Comparison of ENCODE assay signal across 8 mouse cellular contexts in the genomic region with DNA sequence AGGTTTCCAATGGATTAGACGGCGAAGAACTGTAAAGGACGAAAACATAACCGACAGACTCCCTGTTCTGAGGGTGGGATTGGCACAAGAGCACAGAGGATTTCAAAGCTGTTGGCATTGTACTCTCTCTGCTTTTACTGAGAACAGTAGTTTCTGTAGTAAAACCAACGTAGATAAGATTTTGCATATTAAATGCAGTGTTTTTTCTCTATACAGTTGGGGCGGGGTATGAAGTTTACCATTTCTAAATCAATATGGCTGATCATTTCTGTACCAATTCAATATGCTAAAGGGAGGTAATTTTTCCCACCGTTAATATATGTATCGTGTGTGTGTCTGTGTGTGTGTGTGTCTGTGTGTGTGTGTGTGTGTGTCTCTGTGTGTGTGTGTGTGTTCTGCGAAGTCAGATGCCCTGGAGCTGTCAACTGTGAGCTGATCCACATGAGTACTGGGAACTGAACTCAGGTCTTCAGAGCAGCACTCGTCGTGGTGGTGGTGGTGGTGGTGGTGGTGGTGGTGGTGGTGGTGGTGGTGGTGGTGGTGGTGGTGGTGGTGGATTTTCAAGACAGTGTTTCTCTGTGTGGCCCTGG. TPM values are rescaled to one million over a fixed set of nuclear protein-coding genes. Genes with fewer than 3 reads are reported as not detected.
DNase-seq lines count a peak whose midpoint lies in the region; ATAC-seq and TF ChIP-seq lines count a peak whose summit lies in the region.

No protein-coding gene starts in this region.

- TF ChIP-seq CTCF in E14TG2a.4 (conservative IDR thresholded peaks at IDR 0.05; ENCODE audit: low read length): no peak
- TF ChIP-seq CTCF in forebrain, postnatal 0 days (IDR thresholded peaks at IDR 0.05; ENCODE audit: low read depth): no peak

- peak overlapping the region; percentile 55 for H3K4me3 ChIP-seq in heart, embryonic 10.5 days
- 0 out of 2 replicates have a peak overlapping the region, but pooled peaks have one; percentile 8 for H3K4me3 ChIP-seq in E14TG2a.4 (replicated peaks; ENCODE audit: low read length)
- peak overlapping the region; percentile 50 for H3K4me3 ChIP-seq in forebrain, postnatal 0 days (ENCODE audit: low read depth, low read length)

- H3K9me3 ChIP-seq in heart, embryonic 10.5 days: no peaks in the 10 kb centered on the region
- peaks cover 11% of the 10 kb centered on the region for H3K9me3 ChIP-seq in E14TG2a.4 (ENCODE audit: low read length)
- H3K9me3 ChIP-seq in forebrain, postnatal 0 days (ENCODE audit: low read length): no peaks in the 10 kb centered on the region

- WGBS in heart, embryonic 10.5 days: 30% methylated on average over 11 of the region's 11 CpGs
- WGBS in forebrain, postnatal 0 days: 19% methylated on average over 11 of the region's 11 CpGs

- 0 out of 2 replicates have a peak, but pooled peaks cover 7% of the 10 kb centered on the region for H3K4me1 ChIP-seq in heart, embryonic 10.5 days
- peaks cover 33% of the 10 kb centered on the region for H3K4me1 ChIP-seq in E14TG2a.4 (replicated peaks; ENCODE audit: low read depth, low read length)
- H3K4me1 ChIP-seq in forebrain, postnatal 0 days (ENCODE audit: insufficient read depth): no peaks in the 10 kb centered on the region

- DNase-seq in heart, embryonic 10.5 days (ENCODE audit: low spot score): no peak
- DNase-seq in heart, adult 8-10 months (ENCODE audit: low spot score): no peak
- no peak for DNase-seq in forebrain, postnatal 0 days
- no peak for DNase-seq in frontal cortex, postnatal 25 days (ENCODE audit: low spot score in 2 of 2)
- DNase-seq in ovary, adult 18-20 months (ENCODE audit: low spot score): no peak

- no peaks in the 10 kb centered on the region for H3K27me3 ChIP-seq in heart, embryonic 10.5 days (ENCODE audit: insufficient read depth, poor library complexity, severe bottlenecking)
- H3K27me3 ChIP-seq in E14TG2a.4 (ENCODE audit: insufficient read depth, low read length): no peaks in the 10 kb centered on the region
- no peaks in the 10 kb centered on the region for H3K27me3 ChIP-seq in forebrain, postnatal 0 days (ENCODE audit: insufficient read depth, low read length)

- no peaks in the 10 kb centered on the region for H3K36me3 ChIP-seq in heart, embryonic 10.5 days
- no peaks in the 10 kb centered on the region for H3K36me3 ChIP-seq in E14TG2a.4 (ENCODE audit: insufficient read depth, low read length)
- no peaks in the 10 kb centered on the region for H3K36me3 ChIP-seq in forebrain, postnatal 0 days (ENCODE audit: insufficient read depth)

- H3K4me2 ChIP-seq in forebrain, postnatal 0 days (ENCODE audit: low read depth): peak overlapping the region; percentile 53

- H3K27ac ChIP-seq in heart, embryonic 10.5 days: peak overlapping the region; percentile 88
- H3K27ac ChIP-seq in forebrain, postnatal 0 days (ENCODE audit: low read depth, low read length): peak overlapping the region; percentile 89

- peak; percentile 8; the same call in 1 of the 2 replicates for ATAC-seq in forebrain, postnatal 0 days
- peak; percentile 6; the same call in 1 of the 2 replicates for ATAC-seq in megakaryocyte, adult 5-6 weeks (ENCODE audit: poor library complexity, severe bottlenecking)
- no peak for ATAC-seq in monocyte, adult 5-6 weeks (replicated peaks; ENCODE audit: insufficient number of reproducible peaks, low FRiP score, low TSS enrichment, poor library complexity, severe bottlenecking)

- peak overlapping the region; percentile 73 for H3K9ac ChIP-seq in forebrain, postnatal 0 days

RNA-seq across cellular contexts. Expression of gene Parp16, which starts 7.1 kb away (rescaled TPM):
- 4.8 and 5.8 TPM in 2 replicates for polyA plus RNA-seq in heart, embryonic 10.5 days (2016; fragmentation: Nextera tagmentation; extraction: Ambion mirVana)
- total RNA-seq in heart, adult 8-10 months (2022): 1 to 10 TPM; 3.4 to 4.5 (median 3.7) TPM
- 6.1 and 6.3 TPM in 2 replicates for total RNA-seq in forebrain, postnatal 0 days (2014; rRNA removed)
- 4.2 and 6.7 TPM in 2 replicates for polyA plus RNA-seq in forebrain, postnatal 0 days (2015; fragmentation: Nextera tagmentation; extraction: Ambion mirVana)
- 0.80 and 1.3 TPM in 2 replicates for total RNA-seq in megakaryocyte, adult 5-6 weeks (2015)
- 0.95 and 0.98 TPM in 2 replicates for total RNA-seq in megakaryocyte, adult 5-6 weeks (2017)
- 1.9 to 3.1 TPM (median 2.3 TPM) in 3 replicates for total RNA-seq in monocyte, adult 5-6 weeks (2017)
